9 mouse cellular contexts compared by ENCODE assay signal in the genomic region with DNA sequence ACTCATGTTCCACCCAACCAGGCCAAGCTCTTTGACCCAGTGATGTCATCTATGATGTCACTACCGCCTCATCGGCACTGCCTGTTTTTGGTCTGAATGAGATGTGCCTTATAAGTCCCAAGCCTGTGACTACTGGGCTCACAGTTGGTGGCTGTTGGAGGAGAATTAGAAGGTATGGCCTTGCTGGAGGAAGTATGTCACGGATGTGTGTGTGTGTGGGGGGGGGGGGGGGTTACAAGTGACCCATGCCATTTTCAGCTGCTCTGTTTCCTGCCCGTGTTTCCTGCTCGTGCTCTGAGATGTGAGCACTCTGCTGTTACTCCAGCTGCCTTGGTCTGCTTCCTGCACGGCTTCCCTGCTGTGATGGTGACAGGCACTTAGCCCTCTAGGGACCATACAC. TPM values are rescaled to one million over a fixed set of nuclear protein-coding genes. Genes with fewer than 3 reads are reported as not detected.
DNase-seq lines count a peak whose midpoint lies in the region.
"Had no signal": no experiment of that assay in that cellular context is flagged by ENCODE, and none has a peak within 500 bp of the region (broad histone marks: within the 10 kb centered on the region; RNA-seq: fewer than 3 reads in every experiment).

No protein-coding gene starts in this region.

- peaks cover 30% of the 10 kb centered on the region for H3K4me1 ChIP-seq in forebrain, embryonic 10.5 days

- no peaks in the 10 kb centered on the region for H3K36me3 ChIP-seq in forebrain, embryonic 10.5 days (replicated peaks)

- H3K4me3 ChIP-seq in forebrain, embryonic 10.5 days = no peak overlapping the region

- no peak overlapping the region for H3K27ac ChIP-seq in forebrain, embryonic 10.5 days

- no peaks in the 10 kb centered on the region for H3K9me3 ChIP-seq in forebrain, embryonic 10.5 days

- intact Hi-C loops in heart, postnatal 14 days (cut with DNase I) = no loop called here

- peak; percentile 96 for DNase-seq in heart, adult 11 months
- DNase-seq in heart, postnatal 14 days = no peak
- peak; percentile 70 for DNase-seq in ES-CJ7 (ENCODE audit: low read depth, low spot score)
- DNase-seq in kidney, postnatal 10 days = peak; percentile 38
- DNase-seq in natural killer cell, adult 2 months (ENCODE audit: low spot score in 2 of 2) = peak; percentile 69 to 79
- no peak for DNase-seq in embryo, embryonic 11 days
- no peak for DNase-seq in forebrain, embryonic 10.5 days (ENCODE audit: extremely low spot score, low spot score)
- DNase-seq in adrenal gland, postnatal 36 days = no peak

- 89% methylated on average over 6 of the region's 6 CpGs for WGBS in forebrain, embryonic 10.5 days

- H3K27me3 ChIP-seq in forebrain, embryonic 10.5 days (ENCODE audit: poor library complexity, severe bottlenecking) = no peaks in the 10 kb centered on the region
- H3K27me3 ChIP-seq: CH12.LX had no signal

RNA-seq across cellular contexts. Expression of a gene that starts 56.8 kb away (rescaled TPM):
- 10 to 100 TPM; 68.1 to 74.9 TPM for total RNA-seq in heart, postnatal 14 days (2021)
- 843 and 904 TPM in 2 replicates for polyA plus RNA-seq in forebrain, embryonic 10.5 days (2016; fragmentation: Nextera tagmentation; extraction: Ambion mirVana)
- 100 to 1,000 TPM; 284 to 529 TPM for total RNA-seq in adrenal gland, postnatal 36 days (2021)

Comparison
In these comparisons a context has a peak if more than half of its experiments do, and no peak if none do; other contexts are left out.
1. DNase-seq: peak in heart, adult 11 months (single experiment), ES-CJ7 (single experiment), kidney, postnatal 10 days (single experiment) and natural killer cell, adult 2 months (2 of 2); none in heart, postnatal 14 days (0 of 2), embryo, embryonic 11 days (single experiment), forebrain, embryonic 10.5 days (single experiment) and adrenal gland, postnatal 36 days (0 of 2).